Mouse (Mus musculus) lung, postnatal 25 days (tissue): Measurements from ENCODE around the gene Tas1r2.

Experiments used
- DNase-seq: peaks from one replicate; pipeline ENCODE4 v3.0.0; 2022; ENCODE audit warnings: low spot score

Tas1r2 gene

DNA sequence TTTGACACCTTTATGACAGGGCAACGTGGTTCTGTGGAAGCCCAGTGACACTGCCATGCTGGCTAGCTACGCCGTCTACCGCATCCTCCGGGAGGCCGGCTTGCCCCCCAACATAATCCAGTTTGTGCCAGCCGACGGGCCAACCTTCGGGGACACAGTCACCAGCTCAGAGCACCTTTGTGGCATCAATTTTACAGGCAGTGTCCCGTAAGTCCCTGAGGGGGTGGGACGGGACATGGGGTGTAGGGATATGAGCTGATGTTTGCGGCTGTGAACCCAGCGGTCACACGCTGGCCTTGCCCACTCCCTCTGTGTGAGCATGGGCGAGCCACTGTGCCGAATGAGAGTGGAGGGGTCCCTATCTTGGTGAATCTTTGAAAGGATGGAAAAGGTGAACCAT lies 15.0 kb upstream of the Tas1r2 start:
- no peak for DNase-seq

DNA sequence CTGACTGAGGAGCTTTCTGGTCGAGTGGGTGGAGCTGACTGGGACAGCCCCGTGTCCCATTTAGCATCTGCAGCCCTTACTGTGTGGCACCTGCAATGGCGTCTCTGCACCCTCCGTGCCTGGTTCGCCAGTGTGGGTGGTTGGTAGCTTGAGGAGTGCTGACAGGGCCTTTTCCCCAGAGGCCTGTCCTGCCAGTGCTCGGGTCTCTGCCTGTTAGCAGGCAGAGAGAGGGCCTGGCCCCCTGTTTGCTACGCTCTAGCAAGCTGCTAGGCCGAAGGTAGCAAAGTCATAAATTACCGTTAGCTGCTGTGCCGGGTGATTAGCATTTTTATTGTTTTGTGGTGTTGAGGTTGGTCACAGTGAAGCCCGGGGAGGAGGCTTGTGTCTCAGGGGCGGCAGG lies 13.5 kb upstream of the Tas1r2 start:
- DNase-seq = no peak

DNA sequence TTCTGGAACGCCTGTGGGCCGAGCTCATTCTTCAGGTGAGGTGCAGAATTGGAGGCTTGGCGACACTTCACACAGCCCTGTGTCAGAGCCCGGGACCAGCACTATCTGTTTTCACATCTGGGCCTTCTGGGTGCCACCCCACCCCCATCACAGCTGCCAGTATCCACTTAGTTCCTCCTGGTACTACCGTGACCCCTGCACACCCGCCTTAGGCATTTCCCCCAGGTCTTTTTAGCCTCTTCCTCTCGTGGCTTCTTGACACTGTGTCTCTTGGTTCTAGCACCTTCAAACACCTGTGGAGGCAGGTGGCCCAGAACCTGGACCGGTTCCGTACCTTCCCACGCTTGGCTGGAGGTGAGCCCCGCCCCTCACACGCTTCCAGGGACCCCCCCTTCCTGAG lies 13.0 kb upstream of the Tas1r2 start:
- DNase-seq = no peak

- no peak for DNase-seq
Observed at GRCm38 (mm10) chr4:139640775-139641174, 12.6 kb upstream of the Tas1r2 start.

- DNase-seq = no peak
Observed at GRCm38 (mm10) chr4:139641829-139642425, 11.4 kb upstream of the Tas1r2 start.

DNA sequence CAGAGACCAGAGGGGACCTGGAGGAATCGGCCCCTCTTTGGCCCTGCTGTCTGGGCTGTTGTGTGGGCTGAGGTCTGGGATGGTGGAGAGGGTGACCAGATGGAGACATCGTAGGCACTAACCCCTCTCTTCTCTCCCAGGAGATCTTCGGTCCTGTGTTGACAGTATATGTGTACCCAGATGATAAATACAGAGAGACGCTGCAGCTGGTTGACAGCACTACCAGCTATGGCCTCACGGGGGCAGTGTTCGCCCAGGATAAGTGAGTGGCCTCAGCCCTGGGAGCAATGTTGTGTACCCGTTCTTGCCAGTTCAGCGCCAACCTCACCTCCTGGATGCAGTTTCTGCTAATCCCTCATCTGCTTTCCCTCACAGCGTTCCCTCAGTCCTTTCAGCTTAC lies 9.4 kb upstream of the Tas1r2 start:
- peak; percentile 66 for DNase-seq

DNA sequence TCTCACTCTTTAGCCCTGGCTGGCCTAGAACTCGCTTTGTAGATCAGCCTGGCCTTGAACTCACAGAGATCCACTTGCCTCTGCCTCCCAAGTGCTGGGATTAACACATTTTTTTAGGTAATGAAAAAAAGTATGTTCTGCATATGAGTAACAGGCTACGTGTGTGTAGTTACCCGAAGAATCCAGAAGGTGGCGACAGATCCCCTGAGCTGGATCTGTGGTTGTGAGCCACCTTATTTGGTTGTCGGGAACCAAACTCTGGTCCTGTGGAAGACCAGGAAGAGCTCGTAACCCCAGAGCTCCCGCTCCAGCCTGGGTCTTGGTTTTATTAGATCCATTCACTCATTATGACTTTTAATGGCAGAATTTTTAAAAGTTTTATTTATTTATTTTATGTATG lies 6.4 kb upstream of the Tas1r2 start:
- no peak for DNase-seq

DNA sequence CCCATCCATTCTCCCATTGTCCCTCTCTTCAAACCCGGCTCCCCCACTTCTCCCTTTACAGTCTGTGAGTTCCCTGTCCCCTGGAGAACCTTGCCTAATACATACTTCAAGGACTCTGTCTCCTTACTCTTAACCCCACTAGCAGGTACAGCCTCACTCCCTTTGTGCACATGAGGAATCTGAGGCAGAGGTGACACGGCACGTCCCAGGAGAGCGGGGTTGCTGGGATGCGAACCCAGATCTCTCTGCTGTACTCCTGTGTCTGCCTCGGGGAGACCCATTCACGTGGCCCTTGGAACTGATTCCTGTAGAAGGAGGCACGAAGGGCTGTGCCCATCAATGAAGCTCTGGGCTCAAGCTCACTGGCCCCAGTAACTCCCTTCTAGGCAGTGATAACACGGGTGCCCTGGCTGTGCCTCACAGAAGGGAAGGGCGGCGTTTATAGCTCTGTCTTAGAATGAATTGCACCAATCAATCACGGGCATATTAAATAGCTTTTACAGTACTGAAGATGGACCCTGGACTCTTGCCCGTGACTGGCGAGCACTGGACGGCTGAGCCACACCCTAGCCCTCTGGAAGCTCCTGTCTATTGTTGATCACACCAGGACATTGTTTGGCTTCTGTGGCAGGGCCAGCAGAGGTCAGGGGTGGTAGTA lies 3.1 kb upstream of the Tas1r2 start:
- DNase-seq = no peak

- no peak for DNase-seq
Observed at GRCm38 (mm10) chr4:139650907-139651306, 2.4 kb upstream of the Tas1r2 start.

DNA sequence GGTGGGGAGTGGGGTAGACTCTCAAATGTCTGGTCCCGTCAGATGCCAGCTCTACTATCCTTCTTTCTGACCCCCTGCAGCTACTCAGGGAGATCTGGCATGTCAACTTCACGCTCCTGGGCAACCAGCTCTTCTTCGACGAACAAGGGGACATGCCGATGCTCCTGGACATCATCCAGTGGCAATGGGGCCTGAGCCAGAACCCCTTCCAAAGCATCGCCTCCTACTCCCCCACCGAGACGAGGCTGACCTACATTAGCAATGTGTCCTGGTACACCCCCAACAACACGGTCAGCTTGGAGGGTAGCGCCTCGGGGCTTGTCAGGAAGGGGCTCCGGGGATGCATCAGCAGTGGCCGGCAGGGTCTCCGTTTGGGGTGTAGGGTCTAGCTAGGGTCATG lies 8.6 kb downstream of the Tas1r2 start:
- no peak for DNase-seq

GRCm38 (mm10) chr4:139667632-139668031 lies 14.3 kb downstream of the Tas1r2 start:
- no peak for DNase-seq

- peak; percentile 29 for DNase-seq
Observed at GRCm38 (mm10) chr4:139669847-139670246, 16.5 kb downstream of the Tas1r2 start.

GRCm38 (mm10) chr4:139675696-139676095 lies 22.4 kb downstream of the Tas1r2 start:
- no peak for DNase-seq

DNA sequence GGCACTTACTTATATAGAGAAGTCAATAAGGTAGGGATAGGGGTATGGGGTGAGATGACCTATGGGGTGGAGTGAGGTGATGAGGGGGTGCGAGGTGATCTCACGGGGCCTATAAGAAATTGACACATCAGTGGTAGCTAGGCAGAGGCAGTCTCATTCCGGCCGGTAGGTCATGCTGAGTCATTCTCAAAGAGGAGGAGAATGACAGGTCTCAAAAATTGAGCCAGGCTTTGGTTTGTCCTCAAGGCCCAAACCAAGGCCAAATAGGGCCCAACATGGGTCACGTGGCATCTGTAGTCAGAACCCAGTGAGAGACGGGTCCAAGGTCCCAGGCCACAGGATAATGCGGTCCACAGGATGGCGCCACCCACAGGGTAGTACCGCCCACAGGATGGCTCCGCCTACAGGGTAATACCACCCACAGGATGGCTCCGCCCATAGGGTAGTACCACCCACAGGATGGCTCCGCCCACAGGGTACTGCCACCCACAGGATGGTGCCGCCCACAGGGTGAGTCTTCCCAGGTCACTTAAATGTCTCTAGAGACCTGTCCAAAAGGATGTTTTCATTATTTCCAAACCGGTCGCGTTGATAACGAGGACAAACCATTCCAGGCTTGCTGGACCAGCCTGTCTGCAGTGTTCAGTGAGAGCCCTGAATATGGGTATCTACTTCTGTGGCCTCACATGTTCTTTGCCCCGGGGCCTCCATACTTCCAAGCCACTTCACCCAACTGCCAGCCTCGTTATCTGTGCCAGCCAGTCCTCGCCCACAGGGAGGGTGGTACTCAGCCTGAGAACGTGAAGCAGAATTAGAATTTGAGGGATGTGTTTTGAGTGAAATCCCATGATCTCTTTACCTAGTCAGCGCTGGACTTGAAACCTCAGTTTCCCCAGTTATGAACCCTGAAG lies 30.6 kb downstream of the Tas1r2 start:
- no peak for DNase-seq

DNA sequence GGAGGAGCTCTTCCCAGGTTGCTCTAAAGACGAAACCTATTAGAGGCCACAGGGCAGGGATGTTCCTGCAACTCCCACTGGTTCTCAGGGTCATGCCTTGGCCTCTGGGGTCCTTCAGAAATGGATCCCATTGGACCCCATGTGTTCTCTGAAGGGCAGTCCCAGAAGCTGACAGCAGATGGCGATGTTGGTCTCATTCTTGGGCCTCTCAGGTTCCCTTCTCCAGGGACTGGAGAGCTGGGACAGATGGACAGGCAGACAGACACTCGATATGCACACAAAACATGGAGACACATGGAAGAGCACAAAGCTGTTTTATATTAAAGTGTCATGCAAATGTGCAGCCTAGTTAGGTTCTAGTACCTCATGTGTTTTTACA lies 31.3 kb downstream of the Tas1r2 start:
- DNase-seq = peak; percentile 31

DNA sequence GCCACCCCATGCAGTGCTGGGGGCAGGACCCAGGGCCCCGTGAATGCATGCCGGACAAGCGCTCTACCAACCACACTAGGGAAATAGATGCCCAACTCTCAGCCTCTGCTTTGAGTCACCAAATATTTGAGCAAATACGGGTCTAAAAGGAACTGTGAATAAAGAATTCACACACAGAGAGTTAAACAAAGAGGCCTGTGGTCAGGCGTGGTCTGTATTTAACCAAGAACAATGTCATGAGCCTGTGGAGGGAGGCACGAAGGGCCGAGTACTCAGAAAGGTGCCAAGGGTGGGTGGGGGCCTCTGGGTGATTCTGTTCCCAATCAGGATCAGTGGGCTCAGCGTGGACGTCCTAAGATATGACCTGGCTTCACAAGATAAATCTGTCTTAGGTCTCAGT lies 34.7 kb downstream of the Tas1r2 start:
- no peak for DNase-seq

DNA sequence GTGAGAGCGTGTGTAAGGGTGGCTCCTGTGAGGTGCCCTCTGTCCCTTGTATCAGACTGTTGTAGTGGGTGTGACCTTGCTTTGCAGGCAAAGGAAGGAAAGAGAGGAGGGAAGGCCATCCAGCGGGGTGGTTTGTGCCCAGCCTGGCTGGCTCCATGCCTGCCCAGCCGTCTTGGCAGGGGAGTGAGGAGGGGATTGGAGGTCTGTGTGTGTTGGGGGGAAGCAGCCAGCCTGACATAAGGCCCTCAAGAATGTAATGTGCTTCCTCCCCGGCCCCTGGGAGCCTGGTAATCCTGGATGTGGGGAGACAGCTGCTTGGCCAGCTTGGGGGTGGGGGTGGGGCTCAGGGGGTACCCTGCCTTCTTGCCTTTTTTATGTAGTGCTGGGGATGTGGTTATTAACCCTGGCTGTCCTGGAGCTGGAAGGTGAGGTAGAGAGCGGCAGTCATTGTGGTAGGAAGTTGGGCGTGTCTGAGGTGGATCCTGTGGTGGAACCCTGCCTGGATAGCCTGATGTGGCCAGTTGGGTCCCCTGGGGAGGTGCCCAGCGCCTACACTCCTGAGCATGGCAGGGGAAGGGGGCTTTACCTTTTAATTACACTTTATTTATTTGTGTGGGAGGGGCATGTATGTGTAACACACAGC lies 36.4 kb downstream of the Tas1r2 start:
- no peak for DNase-seq

GRCm38 (mm10) chr4:139693315-139693714 lies 40.0 kb downstream of the Tas1r2 start:
- no peak for DNase-seq

- DNase-seq = no peak
Observed at GRCm38 (mm10) chr4:139697755-139698154, 44.4 kb downstream of the Tas1r2 start.

GRCm38 (mm10) chr4:139698602-139699001 lies 45.3 kb downstream of the Tas1r2 start:
- no peak for DNase-seq

GRCm38 (mm10) chr4:139702914-139703313 lies 49.6 kb downstream of the Tas1r2 start:
- no peak for DNase-seq

DNA sequence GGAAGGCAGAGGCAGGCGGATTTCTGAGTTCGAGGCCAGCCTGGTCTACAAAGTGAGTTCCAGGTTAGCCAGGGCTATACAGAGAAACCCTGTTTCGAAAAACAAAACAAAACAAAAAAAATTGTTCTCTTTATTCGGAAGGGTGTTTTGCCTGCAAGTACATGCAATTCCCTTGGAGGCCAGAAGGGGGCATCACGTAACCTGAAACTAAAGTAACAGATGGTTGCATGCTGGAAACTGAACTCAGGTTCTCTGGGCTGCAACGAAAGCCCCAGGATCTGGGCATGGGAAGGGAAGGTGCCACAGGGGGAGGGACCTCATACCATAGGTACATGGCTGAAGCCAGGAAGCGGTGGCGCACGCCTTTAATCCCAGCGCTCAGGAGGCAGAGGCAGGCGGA lies 50.1 kb downstream of the Tas1r2 start:
- no peak for DNase-seq

DNA sequence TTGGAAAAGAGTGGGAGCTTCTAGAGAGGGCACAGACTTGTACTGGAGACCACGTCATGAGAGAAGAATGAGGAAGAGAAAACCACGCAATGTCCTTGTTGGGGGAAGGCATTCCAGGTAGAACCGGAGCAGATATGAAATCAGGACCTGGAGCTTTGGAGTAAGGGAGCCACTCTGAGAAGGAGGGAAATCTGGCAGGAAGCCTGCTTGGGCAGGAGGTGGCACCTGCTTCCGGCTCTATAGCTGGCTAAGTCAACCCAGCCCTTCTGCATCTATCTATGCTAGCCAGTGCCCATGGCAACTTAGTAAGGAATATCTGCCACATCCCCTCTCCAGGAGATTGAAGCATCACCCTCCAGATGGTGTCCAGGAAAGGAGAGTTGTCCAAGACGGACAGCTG lies 52.6 kb downstream of the Tas1r2 start:
- no peak for DNase-seq
